Mouse (Mus musculus) stomach, postnatal 0 days (tissue): ENCODE measurements around the gene Retnlg.

Experiments
- CTCF ChIP-seq: IDR thresholded peaks from 2 replicates; pipeline ENCODE4 v1.5.1; 2016; ENCODE audit warnings: antibody characterized with exemption, low read depth, mild to moderate bottlenecking, moderate library complexity
- EP300 ChIP-seq: optimal IDR thresholded peaks from 2 replicates; pipeline ENCODE3; 2016; ENCODE audit warnings: antibody characterized with exemption

- TF ChIP-seq CTCF (no peak), EP300 (no peak)
These were observed 4.7 kb upstream of the Retnlg start for GRCm38 (mm10) chr16:48867690-48868089.
